Mouse (Mus musculus): Measurements from ENCODE around the gene Apobec2. TPM values are rescaled to one million over a fixed set of nuclear protein-coding genes. Genes with fewer than 3 reads are reported as not detected.
A peak's percentile ranks its signal among the peaks of the same experiment; 100 is the strongest.
"Not testable (repeated sequence)": the region's sequence is repeated elsewhere in the genome, so short reads cannot be mapped to it uniquely, and the experiment has no call there.

The Apobec2 gene
- total RNA-seq (2021): 100 to 1,000 TPM; 515 to 520 TPM
- long read RNA-seq, experiment 1, transcript Apobec2-201 (3 exons, 1,420 nt): major isoform, 479 of 718 reads
- long read RNA-seq, experiment 1, partial matches to known transcripts: 8 of 718 reads
- long read RNA-seq, experiment 1, other reads (novel, unspliced or antisense): 230 of 718 reads
- long read RNA-seq, experiment 2, transcript Apobec2-201 (3 exons, 1,420 nt): major isoform, 491 of 697 reads
- long read RNA-seq, experiment 2, partial matches to known transcripts: 9 of 697 reads
- long read RNA-seq, experiment 2, other reads (novel, unspliced or antisense): 195 of 697 reads

- DNase-seq: peak; percentile 67
These were observed at the start of gene Apobec2 for GRCm38 (mm10) chr17:48432158-48432980. Apobec2 (minus strand) TSS chr17:48432930.

GRCm38 (mm10) chr17:48479952-48480351, 47.2 kb upstream of the Apobec2 start:
- DNase-seq: no peak

GRCm38 (mm10) chr17:48475444-48475843, 42.7 kb upstream of the Apobec2 start:
- no peak for DNase-seq

GRCm38 (mm10) chr17:48474282-48474681, 41.6 kb upstream of the Apobec2 start:
- DNase-seq: not testable (repeated sequence)

GRCm38 (mm10) chr17:48467395-48468231, 34.9 kb upstream of the Apobec2 start:
- DNase-seq: peak; percentile 87

GRCm38 (mm10) chr17:48466769-48467394, 34.2 kb upstream of the Apobec2 start:
- no peak for DNase-seq

- DNase-seq: no peak
These were observed 30.7 kb upstream of the Apobec2 start for GRCm38 (mm10) chr17:48463391-48463790.

- DNase-seq: no peak
These were observed 29.4 kb upstream of the Apobec2 start for GRCm38 (mm10) chr17:48462096-48462495.

- no peak for DNase-seq
These were observed 25.4 kb upstream of the Apobec2 start for GRCm38 (mm10) chr17:48457971-48458653.

- DNase-seq: no peak
These were observed 23.2 kb upstream of the Apobec2 start for GRCm38 (mm10) chr17:48455955-48456354.

- no peak for DNase-seq
These were observed 22.0 kb upstream of the Apobec2 start, which contains the start of gene Unc5cl for GRCm38 (mm10) chr17:48454688-48455087. Unc5cl (plus strand) TSS chr17:48454901.

- DNase-seq: no peak
These were observed 21.5 kb upstream of the Apobec2 start for GRCm38 (mm10) chr17:48454190-48454589.

GRCm38 (mm10) chr17:48453489-48453888, 20.8 kb upstream of the Apobec2 start:
- no peak for DNase-seq

- no peak for DNase-seq
These were observed 19.2 kb upstream of the Apobec2 start for GRCm38 (mm10) chr17:48451753-48452444.

- DNase-seq: no peak
These were observed 18.6 kb upstream of the Apobec2 start, which contains the start of gene Tspo2 for GRCm38 (mm10) chr17:48451353-48451675. Tspo2 (minus strand) TSS chr17:48451522.

GRCm38 (mm10) chr17:48450666-48451352, 18.1 kb upstream of the Apobec2 start:
- DNase-seq: no peak

GRCm38 (mm10) chr17:48447675-48448074, 14.9 kb upstream of the Apobec2 start:
- no peak for DNase-seq

- no peak for DNase-seq
These were observed 10.9 kb upstream of the Apobec2 start for GRCm38 (mm10) chr17:48443542-48444145.

GRCm38 (mm10) chr17:48442745-48443457, 10.2 kb upstream of the Apobec2 start:
- DNase-seq: no peak
